Mouse (Mus musculus): Measurements from ENCODE around the gene Slc7a7.

Slc7a7 gene

DNA sequence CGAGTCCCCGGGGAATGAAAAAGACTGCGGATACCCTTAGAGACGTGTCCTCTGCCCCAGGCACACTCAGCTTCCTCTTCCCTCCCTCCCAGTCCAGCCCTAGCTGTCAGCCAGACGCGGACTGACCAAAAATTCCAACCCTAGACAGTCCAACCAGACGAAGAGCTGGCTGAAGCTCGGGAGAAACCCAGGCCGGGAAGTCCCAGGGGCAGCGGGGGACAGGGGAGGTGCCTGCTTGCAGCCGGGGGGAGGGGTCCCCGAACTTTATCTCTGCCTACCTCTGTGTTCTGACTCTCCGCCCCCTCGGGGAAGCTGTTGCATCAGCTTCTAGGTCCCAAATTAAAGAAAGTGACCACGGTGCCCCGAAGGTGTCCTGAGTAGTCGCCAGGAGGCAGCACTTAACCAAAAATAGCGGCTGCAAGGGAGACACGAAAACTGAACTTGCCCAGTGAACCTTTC is at the start of gene Slc7a7:
Gene Slc7a7, minus strand, starts transcription at position 158 of the 459 bp plus-strand sequence.
- DNase-seq, result peak; percentile 58 to 72

DNA sequence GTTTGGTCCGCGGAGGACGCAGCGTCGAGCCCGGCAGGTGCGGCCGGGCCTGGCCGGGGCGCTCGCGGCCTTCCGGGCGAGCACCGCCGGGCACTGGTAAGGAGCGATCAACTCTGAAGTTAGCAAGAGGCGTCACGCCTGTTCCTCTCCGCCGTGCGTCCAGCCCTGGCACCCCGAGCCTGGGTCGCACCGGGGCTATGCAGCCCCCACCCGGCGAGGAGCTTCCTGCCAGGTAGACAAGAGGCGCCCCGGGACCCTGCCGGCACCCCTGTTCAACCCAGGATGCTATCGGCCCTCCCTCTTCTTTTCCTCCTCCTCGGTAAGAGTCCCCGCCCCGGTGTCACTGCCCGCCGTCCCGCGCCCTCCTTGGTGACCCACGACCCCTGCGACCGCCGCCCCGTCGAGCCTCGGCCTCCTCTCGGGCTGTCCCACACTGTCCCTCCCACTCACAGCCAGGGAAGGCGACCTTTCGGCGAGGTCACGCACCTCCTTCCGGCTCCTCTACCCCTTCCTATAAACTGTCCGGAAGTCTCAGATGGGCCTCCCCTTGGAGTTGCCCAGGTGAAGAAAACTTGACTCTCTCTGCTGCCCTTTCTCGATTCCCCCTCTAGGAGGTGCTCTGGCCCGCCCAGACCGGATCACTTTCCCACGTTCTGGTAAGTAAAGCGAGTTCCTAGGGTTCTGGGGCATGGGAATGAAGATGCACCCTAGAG is 46.9 kb upstream of the Slc7a7 start:
- peak; percentile 77 to 87 for DNase-seq

DNA sequence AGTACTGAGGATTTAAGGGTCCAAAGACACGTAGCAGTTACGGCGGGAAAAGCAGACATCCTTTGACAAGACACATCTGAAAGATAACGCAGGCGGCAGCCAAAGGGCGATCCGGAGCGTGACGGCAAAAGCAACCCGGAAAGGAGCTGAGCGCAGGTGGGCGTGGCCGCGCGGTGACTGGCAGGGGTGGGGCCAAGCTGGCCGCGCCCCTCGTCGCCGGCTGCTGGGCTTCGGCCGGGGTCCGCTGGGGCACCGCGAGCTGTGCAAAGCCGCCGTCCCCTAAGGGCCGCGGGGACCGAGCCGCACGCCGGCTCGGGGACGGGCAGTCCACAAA is 46.3 kb upstream of the Slc7a7 start, which contains the start of gene Lrp10:
Gene Lrp10, plus strand, starts transcription at position 179 of the 334 bp plus-strand sequence.
- peak; percentile 94 to 95 for DNase-seq

DNA sequence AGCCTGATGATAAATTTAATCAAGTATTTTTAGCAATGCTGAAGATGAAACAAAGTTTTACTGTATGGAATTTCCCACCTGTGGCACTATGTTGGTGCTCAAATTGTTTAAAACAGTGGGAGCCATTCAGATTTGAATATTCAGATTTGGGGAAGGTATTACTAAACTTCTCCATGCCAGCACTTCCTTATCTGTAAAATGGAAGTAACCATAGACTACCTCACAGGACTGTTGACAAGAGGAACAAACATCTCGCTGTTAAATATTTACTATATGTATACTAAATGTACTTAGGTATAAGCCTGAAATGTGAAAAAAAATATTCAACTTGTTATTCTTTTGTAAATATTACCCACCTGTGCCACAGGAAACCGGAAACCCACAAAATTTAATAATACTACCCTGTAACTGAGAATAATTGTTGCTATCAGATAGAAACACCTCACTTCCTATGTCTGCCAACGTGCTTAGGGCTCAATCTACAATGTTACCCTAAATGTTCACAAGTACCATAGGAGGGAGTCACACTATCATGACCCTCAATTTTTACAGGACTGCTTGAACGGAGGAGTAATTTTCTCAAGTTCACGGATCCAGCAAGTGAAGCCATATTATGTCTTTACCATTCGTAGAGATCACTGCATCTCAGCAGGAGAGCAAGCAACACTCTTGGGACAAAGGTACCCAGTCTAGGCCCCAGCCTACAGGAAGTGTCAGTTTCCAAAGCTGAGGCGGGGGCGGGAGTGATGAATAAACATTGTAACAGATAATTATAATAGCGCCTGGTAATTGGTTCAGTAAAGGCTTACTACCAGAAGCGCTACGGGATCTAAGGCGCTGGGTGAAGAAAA is 45.8 kb upstream of the Slc7a7 start:
- DNase-seq, result no peak

DNA sequence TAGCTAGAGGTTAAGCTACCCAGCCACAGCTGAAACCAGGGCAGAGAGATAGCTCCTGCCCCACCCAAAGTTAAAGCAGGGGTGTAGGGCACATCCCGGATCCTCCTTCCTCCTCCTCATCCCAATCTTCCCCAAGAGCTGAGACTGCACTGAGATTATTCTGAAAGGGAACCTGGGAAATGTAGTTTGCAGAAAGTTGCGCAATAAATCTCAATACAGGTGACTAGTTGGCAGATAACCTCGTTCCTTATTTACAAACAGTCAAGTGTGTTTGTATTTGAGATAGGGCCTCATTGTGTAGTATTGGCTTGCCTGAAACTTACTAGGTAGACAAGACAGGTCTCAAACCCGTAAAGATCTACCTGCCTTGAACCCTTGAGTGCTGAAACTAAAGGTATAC is 44.6 kb upstream of the Slc7a7 start:
- DNase-seq, result no peak

DNA sequence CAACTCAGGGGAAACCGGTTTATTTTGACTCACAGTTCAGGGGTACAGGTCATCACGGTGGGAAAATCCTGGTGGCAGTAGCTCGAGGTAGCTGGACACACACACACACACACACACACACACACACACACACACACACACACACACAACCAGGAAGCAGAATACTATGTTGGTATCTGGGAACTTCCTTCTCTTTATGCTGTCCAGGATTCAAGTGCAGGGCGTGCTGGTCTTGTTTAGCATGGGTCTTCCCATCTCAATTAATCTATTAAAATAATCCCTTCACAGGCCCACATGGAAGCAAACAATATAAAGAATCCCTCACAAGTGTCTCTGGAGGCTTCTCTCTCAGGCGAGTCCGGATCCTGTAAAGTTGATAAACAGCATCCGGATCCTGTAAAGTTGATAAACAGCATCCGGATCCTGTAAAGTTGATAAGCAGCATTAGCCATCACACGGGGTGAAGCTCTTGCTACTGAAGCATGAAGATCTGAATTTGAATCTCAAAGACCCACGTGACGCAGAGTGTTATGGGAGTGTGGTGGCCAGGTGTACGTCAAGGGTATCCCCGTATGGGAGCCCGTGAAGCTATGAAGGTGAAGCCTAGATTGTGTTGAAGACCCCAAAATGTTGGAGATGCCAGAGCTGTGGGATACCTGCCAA is 40.5 kb upstream of the Slc7a7 start:
- no peak for DNase-seq

DNA sequence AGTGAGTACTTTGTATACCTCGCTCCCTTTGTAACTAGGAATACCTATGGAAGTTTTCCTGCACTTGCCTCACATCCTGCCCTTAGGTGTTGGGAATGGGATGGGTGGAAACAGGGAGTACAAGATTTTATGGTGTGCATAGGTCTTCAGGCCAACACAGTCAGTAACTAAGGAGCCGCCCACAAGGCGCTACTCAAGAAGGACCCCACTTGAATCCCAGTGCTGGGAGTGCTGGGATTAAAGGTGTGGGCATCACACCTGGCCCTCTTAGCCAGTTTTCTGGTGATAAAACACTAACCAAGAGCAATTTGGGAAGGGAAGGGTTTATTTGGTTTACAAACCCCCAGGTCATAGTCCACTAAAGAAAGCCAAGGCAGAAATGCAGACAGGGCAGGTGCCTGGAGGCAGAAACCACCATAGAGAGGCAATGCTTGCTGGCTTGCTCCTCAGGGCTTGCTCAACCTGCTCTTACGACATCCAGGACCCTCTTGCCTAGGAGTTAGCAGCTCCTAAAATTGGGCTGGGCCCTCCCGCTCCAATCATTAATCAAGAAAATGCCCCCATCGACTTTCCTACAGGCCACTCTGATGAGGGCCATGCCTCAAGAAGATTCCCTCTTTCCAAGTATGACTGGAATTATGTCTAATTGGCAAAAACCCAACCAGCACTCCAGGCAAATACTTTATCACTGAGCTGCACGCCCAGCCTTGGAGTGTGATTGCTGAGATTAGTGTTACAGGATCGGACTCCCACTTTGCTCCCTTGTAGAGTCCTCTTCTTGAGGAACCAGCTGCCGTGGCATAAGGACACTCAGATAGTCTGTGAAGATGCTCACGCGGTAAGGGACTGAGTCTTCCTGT is 37.3 kb upstream of the Slc7a7 start:
- DNase-seq, result no peak

DNA sequence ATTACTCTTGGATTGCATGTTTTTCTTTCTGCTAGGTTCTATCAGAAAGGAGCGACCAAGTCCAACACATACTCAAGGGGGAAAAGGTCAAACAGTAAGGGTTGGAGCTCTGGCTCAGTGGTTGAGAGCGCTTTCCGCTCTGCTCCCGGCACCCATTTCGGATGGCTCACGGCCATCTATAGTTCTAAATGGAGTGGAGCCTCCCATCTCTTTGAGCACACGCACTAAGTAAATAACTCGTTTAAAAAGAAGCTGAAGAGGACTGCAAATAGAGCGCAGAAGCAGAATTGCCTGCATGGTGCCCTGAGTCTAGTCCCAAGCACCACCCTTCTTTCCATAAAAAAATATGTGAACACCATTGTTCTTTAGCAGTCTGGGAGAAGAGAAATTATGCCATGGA is 36.0 kb upstream of the Slc7a7 start:
- no peak for DNase-seq

DNA sequence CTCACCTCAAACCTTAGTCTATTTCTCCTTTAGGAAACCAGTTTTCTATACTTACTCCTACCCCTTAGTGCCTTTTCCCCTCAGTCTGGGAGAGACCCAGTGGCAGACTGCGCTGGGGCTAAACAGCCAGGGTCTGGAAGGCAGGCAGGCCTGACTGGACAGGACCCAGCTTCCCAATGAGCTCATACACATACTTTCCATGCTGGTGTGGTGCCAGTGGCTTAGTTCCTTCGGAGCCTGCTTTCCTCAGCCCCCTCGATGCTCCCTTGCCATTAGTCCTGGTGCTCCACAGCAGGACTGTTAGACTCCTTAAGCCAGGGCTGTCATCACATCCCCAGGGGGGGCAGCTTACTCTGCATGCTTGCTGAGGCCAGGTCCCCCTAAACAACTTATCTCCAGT is 27.9 kb upstream of the Slc7a7 start:
- no peak for DNase-seq

DNA sequence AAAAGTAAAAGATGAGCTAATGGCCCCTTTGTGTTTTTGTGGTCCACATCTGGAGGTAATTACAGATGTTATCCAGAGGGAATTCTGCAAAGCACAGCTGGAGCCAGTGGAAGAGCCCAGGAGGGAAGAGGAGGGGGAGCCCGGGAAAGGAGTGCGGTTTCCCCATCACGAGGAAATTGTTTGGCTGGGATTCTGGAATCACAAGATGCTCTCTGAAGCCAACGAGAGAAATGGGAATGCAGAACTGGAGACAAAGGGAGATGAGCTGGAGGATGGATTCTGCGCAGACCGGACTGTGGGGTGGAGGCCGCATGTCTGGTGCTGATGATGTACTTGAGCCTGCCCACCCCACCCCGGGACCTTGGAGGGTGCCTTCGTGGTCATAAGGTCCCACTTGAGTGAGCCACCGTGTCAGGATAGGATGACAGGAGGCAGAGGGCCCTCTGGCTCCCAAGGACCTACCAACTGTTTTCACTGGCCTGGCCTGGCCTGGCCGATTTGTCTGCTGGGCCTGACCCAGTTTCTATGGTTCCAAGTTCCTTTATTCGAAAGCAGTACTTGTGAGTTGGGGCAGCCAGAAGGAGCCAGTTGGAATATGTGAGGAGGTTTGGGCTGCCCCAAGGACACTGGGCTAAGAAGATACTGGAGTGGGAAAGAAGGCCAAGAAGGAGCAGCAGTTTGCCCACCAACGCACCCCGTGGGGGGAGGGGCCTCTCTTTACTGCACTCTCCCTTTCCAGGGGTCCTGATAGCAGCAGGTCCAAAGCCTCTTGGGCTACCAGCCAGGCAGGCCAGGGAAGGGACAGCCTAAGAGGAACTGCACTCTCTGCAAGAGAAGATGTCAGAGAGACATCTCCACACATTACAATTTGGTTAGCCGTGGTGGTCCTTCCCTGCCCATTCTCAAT is 26.4 kb upstream of the Slc7a7 start:
- DNase-seq, result peak; percentile 33 to 54

DNA sequence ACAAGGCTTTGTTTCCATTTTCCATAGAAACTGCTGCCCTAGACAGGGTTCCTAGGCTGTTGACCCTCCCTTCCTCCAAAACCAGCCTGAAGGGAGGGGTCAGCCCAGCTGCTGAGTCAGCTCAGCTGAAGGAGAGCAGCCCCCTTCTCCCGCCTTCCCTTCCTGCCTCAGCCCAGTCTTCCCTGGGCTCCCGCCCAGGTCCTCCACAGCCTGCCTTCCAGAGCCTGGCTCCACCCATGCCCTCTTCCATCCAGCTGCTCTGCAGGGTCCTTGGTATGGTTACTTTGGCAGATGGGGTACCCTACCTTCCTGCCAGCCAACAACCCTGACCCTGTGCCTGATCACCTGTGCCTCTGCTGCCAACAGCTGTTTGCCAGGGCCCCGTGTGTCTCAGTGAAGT is 25.6 kb upstream of the Slc7a7 start:
- peak; percentile 66 to 79 for DNase-seq

DNA sequence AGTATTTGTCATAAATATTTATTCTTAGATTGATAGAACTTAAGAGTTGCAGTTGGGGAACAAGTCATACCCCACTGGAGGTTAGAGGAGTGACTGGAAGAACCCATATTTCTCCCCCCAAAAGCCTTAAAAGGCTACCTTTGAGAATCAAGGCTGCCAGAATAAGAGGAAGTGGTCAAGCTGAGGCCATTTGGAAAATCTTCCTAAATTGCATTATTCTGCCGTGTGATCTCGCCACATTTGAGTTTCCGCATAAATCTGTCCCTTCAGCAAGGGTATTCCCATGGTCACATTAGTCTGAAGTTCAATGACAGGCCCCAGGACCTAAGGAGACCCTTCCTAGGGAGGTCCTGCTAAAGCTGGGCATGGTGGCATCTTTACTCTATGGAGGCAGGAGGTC is 25.0 kb upstream of the Slc7a7 start:
- DNase-seq, result no peak

DNA sequence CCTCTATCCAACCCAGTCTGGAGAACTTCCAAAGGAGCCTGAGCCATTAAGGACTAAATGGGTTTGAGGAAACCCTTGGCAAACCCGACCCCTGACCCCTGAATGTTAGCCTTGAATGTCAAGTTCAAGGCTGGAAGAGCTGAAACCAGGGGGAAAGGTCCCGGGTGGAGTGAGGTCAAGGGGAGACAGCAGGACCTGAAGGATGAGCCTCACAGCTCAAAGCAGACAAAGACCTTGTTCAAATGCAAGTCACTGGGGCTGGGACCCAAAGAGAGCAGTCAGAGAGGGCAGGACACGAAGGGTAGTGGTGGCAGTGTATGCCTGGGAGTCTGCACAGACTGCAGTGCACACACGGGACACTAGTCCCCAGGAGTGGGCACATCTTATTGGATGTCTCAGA is 23.8 kb upstream of the Slc7a7 start:
- DNase-seq, result no peak

DNA sequence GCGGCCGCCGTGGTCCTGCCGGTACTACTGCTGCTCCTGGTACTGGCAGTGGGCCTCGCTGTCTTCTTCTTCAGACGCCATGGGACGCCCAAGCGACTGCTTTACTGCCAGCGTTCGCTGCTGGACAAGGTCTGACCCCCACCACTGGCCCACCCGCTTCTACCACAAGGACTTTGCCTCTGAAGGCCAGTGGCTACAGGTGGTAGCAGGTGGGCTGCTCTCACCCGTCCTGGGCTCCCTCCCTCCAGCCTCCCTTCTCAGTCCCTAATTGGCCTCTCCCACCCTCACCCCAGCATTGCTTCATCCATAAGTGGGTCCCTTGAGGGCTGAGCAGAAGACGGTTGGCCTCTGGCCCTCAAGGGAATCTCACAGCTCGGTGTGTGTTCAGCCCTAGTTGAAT is 23.0 kb upstream of the Slc7a7 start:
- DNase-seq, result no peak

DNA sequence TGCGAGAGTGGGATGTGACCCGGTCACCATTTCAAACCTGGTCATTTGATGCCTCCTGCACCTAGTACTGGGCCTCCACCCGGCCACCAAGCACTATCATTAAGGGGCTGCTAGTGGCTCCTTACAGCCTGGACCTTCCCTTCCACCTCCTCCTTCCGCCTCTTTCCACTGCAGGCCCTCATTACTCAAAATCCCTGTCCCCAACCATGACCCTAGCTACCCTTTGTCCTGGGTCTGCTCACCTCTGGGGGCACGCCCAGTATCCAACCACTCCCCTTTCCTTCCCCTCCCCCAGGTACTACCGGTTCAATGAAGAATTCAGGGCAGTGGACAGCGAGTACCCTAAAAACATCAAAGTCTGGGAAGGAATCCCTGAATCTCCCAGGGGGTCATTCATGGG is 22.0 kb upstream of the Slc7a7 start:
- DNase-seq, result no peak

DNA sequence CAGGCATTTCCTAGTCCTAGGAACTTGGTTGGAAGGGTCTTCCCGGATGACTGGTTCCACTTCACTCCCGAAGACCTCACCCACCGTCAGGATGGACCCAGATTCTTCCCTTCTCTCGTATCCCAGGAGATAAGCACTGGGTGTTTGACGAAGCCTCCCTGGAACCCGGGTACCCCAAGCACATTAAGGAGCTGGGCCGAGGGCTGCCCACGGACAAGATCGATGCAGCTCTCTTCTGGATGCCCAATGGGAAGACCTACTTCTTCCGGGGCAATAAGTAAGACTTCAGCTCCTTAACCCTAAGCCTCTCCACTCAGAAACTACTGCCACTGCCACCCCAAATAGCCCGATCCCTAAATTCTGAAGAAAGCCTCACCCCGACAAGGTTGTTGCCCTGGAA is 21.6 kb upstream of the Slc7a7 start:
- DNase-seq, result no peak

DNA sequence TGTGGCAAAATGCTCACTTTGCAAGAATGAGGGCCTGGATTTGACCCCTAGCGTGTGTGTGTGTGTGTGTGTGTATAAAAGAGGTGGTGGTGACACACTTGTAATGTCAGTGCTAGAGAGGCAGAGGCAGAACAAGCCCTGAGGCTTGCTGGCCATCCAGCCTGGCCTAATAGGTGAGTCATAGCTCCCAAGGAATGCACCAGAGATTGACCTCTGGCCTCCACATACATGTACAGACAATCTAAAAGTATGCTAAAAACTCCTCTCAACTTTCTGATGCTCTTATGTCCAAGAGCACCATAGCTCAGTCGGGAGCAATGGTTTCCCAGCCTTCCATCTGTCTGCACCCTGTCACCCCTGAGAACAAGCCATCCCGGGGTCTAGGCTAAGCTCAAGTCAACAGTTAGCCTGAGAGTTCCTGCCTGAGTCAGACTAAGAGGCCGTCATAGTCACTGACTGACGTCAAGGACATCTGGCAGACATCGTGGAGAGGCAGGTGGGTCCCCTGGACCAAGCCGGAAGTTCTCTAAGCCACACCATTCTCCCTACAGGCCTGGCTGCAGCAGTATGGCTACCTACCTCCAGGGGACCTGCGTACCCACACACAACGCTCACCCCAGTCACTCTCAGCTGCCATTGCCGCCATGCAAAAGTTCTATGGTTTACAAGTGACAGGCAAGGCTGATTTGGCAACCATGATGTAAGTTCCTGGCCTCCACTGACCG is 17.8 kb upstream of the Slc7a7 start:
- no peak for DNase-seq

DNA sequence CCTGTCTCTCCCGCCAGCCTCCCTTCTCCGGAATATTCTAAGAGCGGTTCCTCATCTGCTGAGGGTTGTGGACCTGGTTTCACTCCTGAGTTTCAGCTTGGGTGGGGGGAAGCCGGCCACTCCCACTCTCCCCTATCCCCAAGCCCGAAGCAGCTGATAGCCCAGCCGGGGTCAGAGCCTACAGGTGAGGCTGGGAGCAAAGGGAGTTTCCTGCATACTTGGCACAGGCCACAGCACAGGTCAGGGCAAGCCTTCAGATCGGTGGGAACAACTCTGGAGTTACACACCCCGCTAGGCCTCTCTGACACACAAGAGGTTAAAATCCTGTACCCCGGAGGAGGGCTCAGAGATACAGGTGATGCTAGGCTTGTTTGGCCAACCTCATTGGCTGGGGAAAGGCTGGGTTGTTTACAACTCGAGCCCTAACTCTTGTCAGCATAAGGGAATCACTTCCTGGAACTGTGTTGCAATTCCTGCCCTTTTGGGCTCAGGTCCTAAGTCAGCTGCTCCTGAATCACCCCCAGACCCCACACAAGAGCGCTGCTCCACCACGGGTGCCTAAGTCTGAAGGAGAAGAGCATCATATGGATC is 16.5 kb upstream of the Slc7a7 start:
- peak in 1 of 2 experiments; percentile 48 for DNase-seq

DNA sequence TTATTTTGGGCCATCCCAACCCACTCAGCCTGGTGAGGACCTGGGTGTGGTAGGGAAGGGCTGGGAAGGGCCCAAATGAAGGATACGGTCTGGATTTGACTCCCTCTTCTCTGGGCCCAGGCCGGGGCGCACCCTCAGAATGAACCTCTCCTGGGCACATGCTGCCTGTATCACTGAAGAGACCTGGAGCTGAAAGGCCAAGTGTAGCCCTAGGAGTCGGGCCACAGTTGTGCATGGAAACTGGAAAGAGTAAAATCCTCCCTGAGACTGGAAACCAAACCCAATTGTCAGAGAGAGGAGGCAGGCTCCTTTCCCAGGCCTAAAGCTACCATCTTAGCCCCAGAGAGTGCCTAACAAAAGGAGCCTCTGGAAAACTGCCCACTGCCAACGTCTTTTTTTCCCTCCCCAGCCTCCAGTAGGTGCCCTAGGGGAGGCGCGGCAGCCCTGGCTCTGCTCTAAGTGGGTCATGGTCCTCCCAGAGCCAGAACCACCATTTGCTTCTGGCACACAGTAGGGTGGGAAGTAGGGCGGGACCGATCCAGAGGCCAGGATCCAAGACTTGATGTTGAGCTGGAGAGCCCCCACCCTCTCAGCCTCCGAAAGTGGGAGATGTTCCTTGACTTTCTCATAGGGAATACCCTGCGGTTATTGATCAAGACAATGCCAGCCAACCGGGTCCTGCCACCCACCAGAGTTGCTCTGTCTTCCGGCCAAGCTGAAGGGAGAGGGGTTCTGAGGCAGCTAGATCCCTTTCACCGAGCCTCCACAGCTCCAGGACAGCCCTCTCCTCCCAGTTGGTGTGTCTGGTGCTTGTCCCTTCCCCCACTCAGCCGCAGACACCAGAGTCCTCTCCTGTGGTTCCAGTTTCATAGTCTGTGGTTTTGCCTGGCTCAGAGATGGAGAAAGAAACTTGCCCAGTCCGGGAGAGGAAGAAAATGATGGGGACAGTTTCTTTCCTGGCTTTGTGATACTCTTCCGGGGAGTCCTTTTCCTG is 15.6 kb upstream of the Slc7a7 start:
- peak; percentile 40 to 52 for DNase-seq

All from kidney, postnatal 4 days (tissue).